9 mouse cellular contexts compared by ENCODE assay signal in genomic region chr13:21170431-21171155, GRCm38 (mm10). TPM values are rescaled to one million over a fixed set of nuclear protein-coding genes. Genes with fewer than 3 reads are reported as not detected.
DNase-seq lines count a peak whose midpoint lies in the region; ATAC-seq and TF ChIP-seq lines count a peak whose summit lies in the region.
"Had no signal": no experiment of that assay in that cellular context is flagged by ENCODE, and none has a peak within 500 bp of the region (broad histone marks: within the 10 kb centered on the region; RNA-seq: fewer than 3 reads in every experiment).

No protein-coding gene starts in this region.

- no peak for DNase-seq in heart, postnatal 0 days (ENCODE audit: low spot score)
- DNase-seq in heart, postnatal 10 days: no peak
- peak; percentile 11 for DNase-seq in embryonic facial prominence, embryonic 11.5 days (ENCODE audit: low spot score)
- no peak for DNase-seq in urinary bladder, postnatal 25 days (ENCODE audit: low spot score)
- no peak for DNase-seq in Muller cell, postnatal 12 days (ENCODE audit: inconsistent ontology term)
- DNase-seq in T-cell, adult 2 months (ENCODE audit: low spot score): no peak

- no peaks in the 10 kb centered on the region for H3K27me3 ChIP-seq in heart, postnatal 0 days (ENCODE audit: control insufficient read depth, insufficient read depth, low read length)
- H3K27me3 ChIP-seq in embryonic facial prominence, embryonic 11.5 days (ENCODE audit: control insufficient read depth, insufficient read depth, low read length): no peaks in the 10 kb centered on the region
- H3K27me3 ChIP-seq in hindbrain, embryonic 16.5 days (replicated peaks; ENCODE audit: control insufficient read depth, insufficient read depth, low read length): no peaks in the 10 kb centered on the region
- no peaks in the 10 kb centered on the region for H3K27me3 ChIP-seq in midbrain, embryonic 15.5 days (replicated peaks)

- peaks cover 7% of the 10 kb centered on the region for H3K4me1 ChIP-seq in heart, postnatal 0 days (ENCODE audit: control insufficient read depth, insufficient read depth)
- H3K4me1 ChIP-seq in embryonic facial prominence, embryonic 11.5 days (ENCODE audit: control insufficient read depth, insufficient read depth, low read length): no peaks in the 10 kb centered on the region
- peaks cover 16% of the 10 kb centered on the region for H3K4me1 ChIP-seq in hindbrain, embryonic 16.5 days (ENCODE audit: control insufficient read depth, insufficient read depth, low read depth, low read length)
- peaks cover 33% of the 10 kb centered on the region for H3K4me1 ChIP-seq in midbrain, embryonic 15.5 days

- WGBS in heart, postnatal 0 days: 68% methylated on average over 17 of the region's 17 CpGs
- 30% methylated on average over 17 of the region's 17 CpGs for WGBS in embryonic facial prominence, embryonic 11.5 days
- 37% methylated on average over 17 of the region's 17 CpGs for WGBS in hindbrain, embryonic 16.5 days
- 36% methylated on average over 17 of the region's 17 CpGs for WGBS in midbrain, embryonic 15.5 days

- TF ChIP-seq EP300 in heart, postnatal 0 days (IDR thresholded peaks at IDR 0.05; ENCODE audit: low read depth): no peak

- intact Hi-C loops in heart, postnatal 10 days (cut with DNase I): loop anchor here (5.0 kb wide), 3 partner anchors 62 to 542 kb away; no protein-coding TSS in a partner anchor

- no peak for ATAC-seq in heart, postnatal 0 days (ENCODE audit: insufficient read depth, low read depth)
- no peak for ATAC-seq in embryonic facial prominence, embryonic 11.5 days (replicated peaks; ENCODE audit: insufficient number of reproducible peaks, low FRiP score, low TSS enrichment, low read depth)
- no peak for ATAC-seq in hindbrain, embryonic 16.5 days
- no peak for ATAC-seq in midbrain, embryonic 15.5 days (replicated peaks)

- no peak overlapping the region for H3K4me3 ChIP-seq in heart, postnatal 0 days (ENCODE audit: low read depth, low read length)
- peak overlapping the region; percentile 48 for H3K4me3 ChIP-seq in embryonic facial prominence, embryonic 11.5 days (ENCODE audit: low read depth, low read length)
- peak overlapping the region; percentile 66 for H3K4me3 ChIP-seq in hindbrain, embryonic 16.5 days (ENCODE audit: low read length)
- H3K4me3 ChIP-seq in midbrain, embryonic 15.5 days: peak overlapping the region; percentile 62

- H3K27ac ChIP-seq in heart, postnatal 0 days (ENCODE audit: low read depth): no peak overlapping the region
- no peak overlapping the region for H3K27ac ChIP-seq in embryonic facial prominence, embryonic 11.5 days (replicated peaks; ENCODE audit: low read depth, low read length)
- H3K27ac ChIP-seq in hindbrain, embryonic 16.5 days (ENCODE audit: low read depth, low read length): no peak overlapping the region
- no peak overlapping the region for H3K27ac ChIP-seq in midbrain, embryonic 15.5 days

- no peaks in the 10 kb centered on the region for H3K36me3 ChIP-seq in heart, postnatal 0 days (replicated peaks; ENCODE audit: control insufficient read depth, insufficient read depth, low read length)
- no peaks in the 10 kb centered on the region for H3K36me3 ChIP-seq in embryonic facial prominence, embryonic 11.5 days (replicated peaks; ENCODE audit: control insufficient read depth, insufficient read depth, low read depth, low read length)
- H3K36me3 ChIP-seq in hindbrain, embryonic 16.5 days (ENCODE audit: control insufficient read depth, insufficient read depth, low read length): no peaks in the 10 kb centered on the region
- no peaks in the 10 kb centered on the region for H3K36me3 ChIP-seq in midbrain, embryonic 15.5 days (replicated peaks)

- no peak overlapping the region for H3K9ac ChIP-seq in heart, postnatal 0 days (replicated peaks; ENCODE audit: low read depth, low read length)
- 0 out of 2 replicates have a peak overlapping the region, but pooled peaks have one; percentile 4 for H3K9ac ChIP-seq in embryonic facial prominence, embryonic 11.5 days (replicated peaks; ENCODE audit: low read length)
- H3K9ac ChIP-seq in hindbrain, embryonic 16.5 days (ENCODE audit: low read depth, low read length): peak overlapping the region; percentile 19; the same call in 1 of the 2 replicates
- peak overlapping the region; percentile 25; the same call in 1 of the 2 replicates for H3K9ac ChIP-seq in midbrain, embryonic 15.5 days

- TF ChIP-seq CTCF in heart, postnatal 0 days (IDR thresholded peaks at IDR 0.05; ENCODE audit: low read depth): no peak

- peak overlapping the region; percentile 76 for H3K4me2 ChIP-seq in heart, postnatal 0 days (ENCODE audit: low read depth, low read length)
- peak overlapping the region; percentile 38 for H3K4me2 ChIP-seq in embryonic facial prominence, embryonic 11.5 days (ENCODE audit: low read depth, low read length)
- peak overlapping the region; percentile 98 for H3K4me2 ChIP-seq in hindbrain, embryonic 16.5 days (ENCODE audit: low read length)
- peak overlapping the region; percentile 87 for H3K4me2 ChIP-seq in midbrain, embryonic 15.5 days

- no peaks in the 10 kb centered on the region for H3K9me3 ChIP-seq in heart, postnatal 0 days (replicated peaks; ENCODE audit: control insufficient read depth, low read length)
- H3K9me3 ChIP-seq in embryonic facial prominence, embryonic 11.5 days (replicated peaks; ENCODE audit: control insufficient read depth, low read length): no peaks in the 10 kb centered on the region
- no peaks in the 10 kb centered on the region for H3K9me3 ChIP-seq in hindbrain, embryonic 16.5 days (ENCODE audit: control insufficient read depth, low read length)
- no peaks in the 10 kb centered on the region for H3K9me3 ChIP-seq in midbrain, embryonic 15.5 days

RNA-seq across cellular contexts. Expression of gene Trim27, which starts 8.7 kb away (rescaled TPM):
- total RNA-seq in heart, postnatal 0 days (2014; rRNA removed; ENCODE audit: low replicate concordance): 54.7 and 58.2 TPM in 2 replicates
- 33.0 and 35.3 TPM in 2 replicates for polyA plus RNA-seq in heart, postnatal 0 days (2015; fragmentation: Nextera tagmentation; extraction: Ambion mirVana)
- total RNA-seq in heart, postnatal 10 days (2021): 10 to 100 TPM; 26.9 to 33.6 TPM
- 148 and 160 TPM in 2 replicates for polyA plus RNA-seq in embryonic facial prominence, embryonic 11.5 days (2014; fragmentation: Nextera tagmentation; extraction: Ambion mirVana)
- 70.1 and 75.0 TPM in 2 replicates for polyA plus RNA-seq in hindbrain, embryonic 16.5 days (2015; fragmentation: Nextera tagmentation; extraction: Ambion mirVana)
- polyA plus RNA-seq in midbrain, embryonic 15.5 days (2015; fragmentation: Nextera tagmentation; extraction: Ambion mirVana): 81.0 and 89.9 TPM in 2 replicates

RNA-seq across cellular contexts. Expression of gene Olfr1368, which starts 24.9 kb away (rescaled TPM):
- not detected in 2 replicates for total RNA-seq in heart, postnatal 0 days (2014; rRNA removed; ENCODE audit: low replicate concordance)
- polyA plus RNA-seq in heart, postnatal 0 days (2015; fragmentation: Nextera tagmentation; extraction: Ambion mirVana): not detected in 2 replicates
- total RNA-seq in heart, postnatal 10 days (2021): not detected
- not detected in 2 replicates for polyA plus RNA-seq in embryonic facial prominence, embryonic 11.5 days (2014; fragmentation: Nextera tagmentation; extraction: Ambion mirVana)
- not detected in 2 replicates for polyA plus RNA-seq in hindbrain, embryonic 16.5 days (2015; fragmentation: Nextera tagmentation; extraction: Ambion mirVana)
- polyA plus RNA-seq in midbrain, embryonic 15.5 days (2015; fragmentation: Nextera tagmentation; extraction: Ambion mirVana): not detected in 2 replicates
- polyA plus RNA-seq: lung, adult 2 months had no signal

RNA-seq across cellular contexts. Expression of gene Olfr263, which starts 41.2 kb away (rescaled TPM):
- total RNA-seq in heart, postnatal 0 days (2014; rRNA removed; ENCODE audit: low replicate concordance): not detected in 2 replicates
- not detected in 2 replicates for polyA plus RNA-seq in heart, postnatal 0 days (2015; fragmentation: Nextera tagmentation; extraction: Ambion mirVana)
- total RNA-seq in heart, postnatal 10 days (2021): not detected
- not detected in 2 replicates for polyA plus RNA-seq in embryonic facial prominence, embryonic 11.5 days (2014; fragmentation: Nextera tagmentation; extraction: Ambion mirVana)
- not detected in 2 replicates for polyA plus RNA-seq in hindbrain, embryonic 16.5 days (2015; fragmentation: Nextera tagmentation; extraction: Ambion mirVana)
- not detected in 2 replicates for polyA plus RNA-seq in midbrain, embryonic 15.5 days (2015; fragmentation: Nextera tagmentation; extraction: Ambion mirVana)
- polyA plus RNA-seq: lung, adult 2 months had no signal

RNA-seq across cellular contexts. Expression of gene Olfr1369-ps1, which starts 59.3 kb away (rescaled TPM):
- not detected in 2 replicates for total RNA-seq in heart, postnatal 0 days (2014; rRNA removed; ENCODE audit: low replicate concordance)
- polyA plus RNA-seq in heart, postnatal 0 days (2015; fragmentation: Nextera tagmentation; extraction: Ambion mirVana): not detected in 2 replicates
- total RNA-seq in heart, postnatal 10 days (2021): not detected
- polyA plus RNA-seq in embryonic facial prominence, embryonic 11.5 days (2014; fragmentation: Nextera tagmentation; extraction: Ambion mirVana): not detected in 2 replicates
- polyA plus RNA-seq in hindbrain, embryonic 16.5 days (2015; fragmentation: Nextera tagmentation; extraction: Ambion mirVana): 0.04 and 0.05 TPM in 2 replicates
- 0.05 TPM in 1 of 2 replicates, not detected in the other for polyA plus RNA-seq in midbrain, embryonic 15.5 days (2015; fragmentation: Nextera tagmentation; extraction: Ambion mirVana)
- polyA plus RNA-seq: lung, adult 2 months had no signal

Comparison
In these comparisons a context has a peak if more than half of its experiments do, and no peak if none do; other contexts are left out.
1. H3K4me2 ChIP-seq: peak in every context shown above with its lines; median percentile 98 in hindbrain, embryonic 16.5 days; 87 in midbrain, embryonic 15.5 days; 76 in heart, postnatal 0 days; 38 in embryonic facial prominence, embryonic 11.5 days.